Mouse (Mus musculus) regulatory T cell (primary cell): ENCODE measurements around the gene Gm17509.
"Not testable (repeated sequence)": the region's sequence is repeated elsewhere in the genome, so short reads cannot be mapped to it uniquely, and the experiment has no call there.

Source experiments
- in situ Hi-C: fragments of 300-600 bp; cut with MboI, MseI; formaldehyde crosslinking; loops from one replicate; pipeline ENCODE4 v1.15.1; 2025; ENCODE audit warnings: high pct_unique_total_duplicates

The Gm17509 gene

DNA sequence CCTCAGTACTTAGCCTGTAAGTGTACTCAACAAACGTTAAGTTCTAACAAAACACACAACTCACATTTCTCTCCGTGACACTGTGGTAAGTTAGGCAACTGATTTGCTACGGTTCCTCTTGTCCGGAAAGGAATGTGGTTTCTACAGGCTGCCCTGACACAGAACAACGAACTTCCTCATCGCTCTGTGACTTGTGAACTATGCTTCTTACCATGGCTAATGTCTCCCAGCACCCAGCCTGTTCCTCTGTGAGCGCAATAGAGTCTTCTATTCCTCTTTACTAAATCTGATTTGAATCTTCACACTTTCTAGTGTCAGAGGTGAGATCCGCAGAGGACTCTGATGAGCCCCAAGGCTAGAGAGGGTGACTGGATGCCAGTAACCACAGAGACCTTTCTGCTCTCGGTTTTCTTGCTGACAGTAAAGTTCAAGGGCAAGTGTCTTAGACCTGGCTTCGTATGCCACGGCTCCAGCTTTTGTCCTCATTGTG, 9.4 kb downstream of the Gm17509 start:
- in situ Hi-C loops: loop anchor here (10.0 to 25.0 kb wide), 2 partner anchors 187 to 1176 kb away; partner anchors contain the start of genes B430218F22Rik, Mrps30 and Parp8

DNA sequence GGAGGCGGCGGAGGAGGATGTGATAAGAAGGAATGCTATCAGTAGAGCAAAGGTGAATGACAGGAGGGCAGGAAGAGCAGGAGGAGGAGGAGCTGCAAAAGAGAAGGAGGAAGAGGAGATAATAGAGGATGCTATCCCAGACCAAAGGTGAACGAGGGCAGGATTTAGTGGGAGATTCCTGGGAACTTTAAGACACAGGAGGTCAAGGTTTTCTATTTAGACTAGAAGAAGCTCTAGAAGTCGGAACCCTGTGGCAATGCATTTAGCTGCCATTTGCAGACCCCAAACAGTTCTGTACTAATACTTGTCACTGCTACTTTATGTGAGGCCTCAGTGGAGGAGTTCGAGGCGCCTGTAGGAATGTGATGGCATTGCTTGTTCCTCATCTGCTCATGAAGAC, 12.6 kb downstream of the Gm17509 start, which contains the start of gene Emb:
Emb (plus strand) TSS at position 301 of the 400 bp plus-strand sequence.
- in situ Hi-C loops: loop anchor here (5.0 to 25.0 kb wide), 2 partner anchors 79 to 1179 kb away; partner anchors contain the start of genes B430218F22Rik and Mrps30

DNA sequence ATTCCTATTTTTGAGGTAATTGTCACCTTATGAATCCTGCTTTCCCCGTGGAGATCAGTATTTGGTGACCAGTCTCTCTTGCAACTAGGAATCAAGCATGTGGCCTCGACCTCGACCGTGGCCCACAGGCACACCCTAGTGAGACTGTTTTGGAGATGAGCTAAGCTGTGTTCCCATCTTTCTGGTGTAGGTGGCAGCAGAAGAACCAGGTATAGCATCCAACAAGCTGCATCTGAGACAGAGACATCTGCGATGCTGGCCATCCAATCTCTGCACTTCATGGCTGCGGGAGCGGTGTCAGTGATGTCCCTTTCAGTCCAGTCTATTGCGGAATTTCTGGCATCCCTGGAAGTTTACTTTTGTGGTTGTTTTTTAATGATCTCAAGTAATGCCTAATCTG, 14.8 kb downstream of the Gm17509 start:
- in situ Hi-C loops: loop anchor here (5.0 to 25.0 kb wide), 2 partner anchors 81 to 1181 kb away; partner anchors contain the start of genes B430218F22Rik and Mrps30

DNA sequence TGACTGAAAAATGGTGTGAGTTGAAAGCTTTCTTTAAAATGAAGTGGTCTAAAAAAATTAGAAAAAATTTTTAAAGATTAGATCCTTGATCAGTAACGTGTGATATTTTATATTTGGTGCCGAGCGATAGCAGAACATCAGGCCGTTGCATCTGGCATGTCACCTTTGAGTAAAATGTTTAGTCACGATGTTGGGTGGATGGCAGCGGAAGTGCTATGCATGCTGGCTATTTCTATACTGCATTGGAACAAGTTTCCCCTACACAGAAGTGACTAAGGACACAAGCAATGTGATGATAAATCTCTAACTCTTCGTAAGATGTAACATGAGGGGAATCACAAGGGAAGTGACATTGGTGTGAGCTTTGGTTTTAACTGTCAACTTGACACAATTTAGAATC, 16.2 kb downstream of the Gm17509 start:
- in situ Hi-C loops: loop anchor here (5.0 to 25.0 kb wide), 3 partner anchors 33 to 1183 kb away; partner anchors contain the start of genes B430218F22Rik and Mrps30

DNA sequence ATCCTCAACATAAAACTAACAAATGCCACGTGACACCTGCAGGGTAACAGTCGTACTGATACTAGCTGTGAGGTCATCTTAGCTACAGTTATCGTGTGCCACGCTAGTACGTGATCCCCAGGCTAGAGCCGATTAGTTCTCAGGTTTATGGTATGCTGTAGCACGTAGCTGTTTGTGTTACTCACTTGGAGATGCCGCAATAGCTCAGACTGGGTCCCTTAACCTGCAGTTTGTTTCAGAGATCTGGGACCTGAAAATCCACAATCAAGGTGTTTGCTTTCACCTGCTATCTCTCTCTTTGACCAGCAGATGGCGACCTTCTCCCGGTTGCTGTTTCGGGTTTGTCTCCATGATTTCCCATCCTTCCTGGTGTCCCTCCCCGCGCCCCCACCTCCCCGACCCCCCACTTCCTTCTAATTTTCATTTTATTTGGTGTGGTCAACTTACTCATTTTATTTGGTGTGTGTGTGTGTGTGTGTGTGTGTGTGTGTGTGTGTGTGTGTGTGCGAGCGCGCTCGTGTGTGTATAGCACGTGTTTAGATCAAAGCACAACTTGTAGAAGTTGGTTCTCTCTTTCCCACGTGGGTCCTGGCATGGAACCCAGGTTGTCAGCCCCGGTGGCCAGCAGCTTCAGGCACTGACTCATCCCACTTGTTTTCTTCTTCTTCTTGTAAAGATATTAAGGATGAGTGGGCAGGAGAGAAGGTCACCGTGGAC, 18.0 kb downstream of the Gm17509 start:
- in situ Hi-C loops: loop anchor here (5.0 to 25.0 kb wide), 2 partner anchors 34 to 1184 kb away; partner anchors contain the start of genes B430218F22Rik and Mrps30

DNA sequence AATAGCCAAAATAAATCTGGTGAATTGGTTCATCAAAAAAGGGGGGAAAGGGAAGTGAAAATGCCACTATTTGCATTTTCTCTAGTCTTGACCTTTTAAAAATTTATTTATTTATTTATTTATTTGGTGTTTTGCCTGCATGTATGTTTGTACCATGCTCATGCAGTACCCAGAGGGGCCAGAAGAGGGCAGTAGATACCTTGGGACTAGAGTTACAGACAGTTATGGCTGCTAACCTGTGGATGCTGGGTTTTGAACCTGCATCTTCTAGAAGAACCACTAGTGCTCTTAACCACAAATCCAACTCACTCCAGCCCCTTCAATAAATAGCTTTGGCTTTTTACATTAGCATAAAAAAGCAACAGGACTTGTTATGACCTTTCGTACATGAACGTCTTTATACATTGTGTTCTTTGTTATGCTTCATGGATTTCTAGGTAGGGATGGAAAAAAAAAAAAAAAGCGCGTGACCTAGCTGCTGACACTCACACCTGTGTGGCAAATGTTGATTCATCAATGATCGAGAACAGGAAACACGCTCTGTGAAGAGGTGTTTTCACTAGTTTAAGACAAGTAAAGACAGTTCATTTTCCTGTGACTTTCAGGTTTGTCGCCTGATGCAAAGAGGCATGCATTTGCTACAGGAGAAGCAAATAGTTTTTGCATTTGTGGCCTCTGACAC, 22.3 kb downstream of the Gm17509 start:
- in situ Hi-C loops: no loop called here

DNA sequence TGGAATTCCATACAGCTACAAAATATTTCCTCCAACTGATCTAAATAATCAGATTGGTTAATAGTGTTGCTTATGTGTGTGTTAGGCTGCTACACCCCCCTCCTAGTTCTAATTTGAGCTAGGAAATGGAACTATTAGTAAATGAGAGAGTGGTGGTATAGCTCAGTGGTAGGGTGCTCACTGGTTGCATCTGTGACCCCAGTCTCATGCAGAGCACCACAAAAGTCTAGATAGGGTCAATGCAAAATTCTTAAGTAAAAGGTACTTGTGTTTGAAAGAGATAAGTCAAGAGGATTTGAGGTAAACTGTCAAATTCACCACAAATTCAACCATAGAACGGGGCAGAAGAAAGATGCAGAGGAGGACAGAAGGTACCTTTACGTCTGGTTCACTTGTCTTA, 23.2 kb downstream of the Gm17509 start:
- in situ Hi-C loops: no loop called here

DNA sequence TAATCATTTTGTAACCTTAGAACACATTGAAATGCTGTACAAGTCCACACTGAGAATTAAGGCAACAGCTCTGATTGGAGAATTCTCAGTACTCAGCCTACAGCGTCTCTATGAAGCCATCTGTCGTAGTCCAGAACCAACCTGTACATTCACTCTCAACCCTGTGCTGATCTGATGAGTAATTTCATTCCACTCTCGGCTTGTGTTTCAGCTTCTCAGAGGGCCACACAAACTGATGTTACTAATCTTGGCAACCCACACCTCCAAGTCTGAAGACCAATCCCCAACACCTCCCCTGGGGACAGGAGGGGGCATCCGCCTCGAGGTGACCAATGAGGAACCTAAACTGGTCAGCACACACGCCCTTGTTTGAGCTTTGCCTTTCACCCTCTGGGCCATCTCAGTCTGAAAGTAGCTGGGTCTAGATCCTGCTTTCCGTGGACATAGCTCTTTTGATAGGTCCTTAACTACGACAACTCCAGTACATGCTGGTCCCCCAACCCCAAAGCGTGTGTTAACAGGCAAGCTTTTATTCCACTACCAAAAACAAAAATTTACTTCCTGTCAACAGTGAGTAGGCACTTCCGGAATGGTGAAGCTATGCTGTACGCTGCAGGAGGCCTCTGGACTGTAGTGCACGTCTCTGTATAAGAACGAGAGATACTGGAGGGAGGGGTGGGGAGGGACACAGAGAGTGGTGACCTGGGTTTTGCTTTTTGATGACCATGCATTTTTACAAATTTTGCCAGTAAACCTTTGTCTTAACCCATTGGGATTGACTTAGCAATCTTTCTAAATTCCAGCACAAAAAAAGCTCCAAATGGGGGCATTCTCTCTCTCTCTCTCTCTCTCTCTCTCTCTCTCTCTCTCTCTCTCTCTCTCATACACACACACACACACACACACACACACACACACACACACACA, 25.0 kb downstream of the Gm17509 start:
- in situ Hi-C loops: no loop called here

DNA sequence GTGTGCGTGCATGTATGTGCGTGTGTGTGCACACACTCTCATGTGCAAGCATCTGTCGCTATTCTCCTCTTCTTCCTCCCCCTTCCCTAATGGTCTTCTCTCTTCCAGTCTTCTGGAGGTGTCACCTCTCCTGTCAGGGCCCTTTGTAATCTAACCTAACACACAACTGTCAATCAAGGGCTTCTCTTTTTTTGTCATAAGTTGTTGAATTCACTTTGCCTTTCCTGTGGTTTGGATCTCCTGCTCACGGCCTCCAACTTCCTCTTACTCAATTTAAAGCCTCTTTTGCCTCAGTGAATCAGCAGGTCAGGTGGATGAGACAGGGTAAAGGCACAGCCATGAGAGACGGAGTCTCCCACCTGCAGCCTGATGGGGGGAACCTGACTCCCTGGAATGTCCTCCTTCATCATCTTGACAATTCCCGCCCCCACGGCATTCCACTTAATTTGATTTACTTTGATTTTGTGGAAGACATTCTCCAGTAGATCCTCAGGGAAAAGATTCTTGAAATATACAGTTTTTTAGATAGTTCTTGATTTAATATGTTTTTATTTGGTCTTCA, 27.4 kb downstream of the Gm17509 start:
- in situ Hi-C loops: no loop called here

DNA sequence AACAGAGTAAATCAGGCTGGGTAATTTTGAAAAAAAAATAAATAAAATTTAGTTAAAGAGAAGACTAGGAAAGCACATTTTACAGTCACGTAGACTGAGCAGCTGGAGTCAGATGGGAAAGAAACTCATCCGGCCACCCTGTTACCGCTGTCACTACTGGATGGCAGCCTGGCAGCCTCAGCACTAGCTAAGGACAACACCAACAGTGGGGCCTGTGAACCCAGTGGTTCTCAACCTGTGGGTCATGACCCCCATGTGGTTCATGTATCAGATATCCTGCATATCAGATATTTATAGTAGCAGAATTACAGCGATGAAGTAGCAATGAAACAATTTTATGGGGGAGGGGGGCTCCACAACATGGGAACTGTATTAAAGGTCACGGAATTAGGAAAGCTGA, 28.7 kb downstream of the Gm17509 start:
- in situ Hi-C loops: no loop called here

DNA sequence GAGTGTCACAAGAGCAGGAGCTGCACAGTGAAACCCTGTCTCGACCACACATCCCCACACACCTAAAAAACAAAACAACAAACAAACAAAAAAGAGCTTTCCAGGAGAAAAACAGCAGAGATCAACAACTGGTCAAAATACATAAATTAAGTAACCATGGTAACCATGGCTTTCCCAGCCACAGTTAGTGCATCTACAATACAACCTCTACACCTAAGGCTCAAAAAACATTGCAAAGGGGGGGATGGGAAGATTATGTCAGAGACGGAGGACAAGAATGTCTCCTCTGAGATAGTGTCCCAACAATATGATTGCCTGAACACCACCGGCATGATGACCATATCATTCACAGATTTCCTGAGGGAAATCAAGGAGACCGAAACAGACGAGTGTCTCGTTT, 35.5 kb downstream of the Gm17509 start:
- in situ Hi-C loops: no loop called here

DNA sequence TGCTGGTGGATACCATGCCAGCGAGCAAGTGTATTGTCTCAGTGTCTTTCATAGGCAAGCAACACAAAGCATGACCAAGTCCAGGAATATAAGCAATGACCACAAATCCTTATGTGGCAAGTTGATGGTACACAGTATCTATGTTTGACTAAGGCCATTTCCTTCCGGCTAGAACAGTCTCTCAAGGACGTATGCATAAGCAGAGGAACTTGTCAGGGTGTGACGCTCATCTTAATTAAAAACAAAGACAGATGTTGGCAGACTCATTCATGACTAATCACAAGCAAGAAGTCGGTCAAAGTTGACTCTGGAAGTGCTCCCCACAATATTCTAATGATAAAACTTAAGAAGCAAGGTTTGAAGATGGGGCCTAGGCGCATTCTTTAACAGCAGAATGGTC, 37.6 kb downstream of the Gm17509 start:
- in situ Hi-C loops: no loop called here

DNA sequence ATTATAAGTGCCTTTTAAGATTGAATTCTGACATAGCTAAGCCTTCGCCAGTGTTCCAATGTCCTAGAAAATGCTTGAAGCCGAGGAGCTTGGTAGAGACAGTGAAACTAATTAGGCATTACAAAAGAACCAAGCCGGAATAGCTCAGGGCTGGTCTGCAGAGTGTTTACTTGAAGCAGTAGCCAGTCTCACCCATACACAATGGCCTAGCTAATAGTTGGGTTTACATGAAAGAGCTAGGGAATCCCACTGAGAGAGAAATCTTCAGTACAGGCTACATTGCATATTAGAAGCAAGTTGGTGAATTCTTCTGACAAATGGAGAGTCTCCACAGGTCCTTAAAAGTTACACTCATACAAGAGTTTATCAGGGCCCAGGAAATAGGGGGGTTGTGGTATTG, 40.0 kb downstream of the Gm17509 start:
- in situ Hi-C loops: not testable (repeated sequence)
